Mouse (Mus musculus) cortical plate, adult 2 months (tissue): Measurements from ENCODE around the gene Mrpl38.

ENCODE experiments used
- CTCF ChIP-seq: fragments of 200-500 bp; IDR thresholded peaks from 2 replicates; pipeline ENCODE4 v1.5.1; 2011; ENCODE audit warnings: mild to moderate bottlenecking, control low read depth, low read length; ENCODE audit not compliant: insufficient read depth; ENCODE audit errors: extremely low read depth
- POLR2A ChIP-seq: fragments of 200-500 bp; IDR thresholded peaks from 2 replicates; pipeline ENCODE4 v1.6.1; 2011; ENCODE audit warnings: mild to moderate bottlenecking, low read length, control low read depth; ENCODE audit not compliant: insufficient read depth; ENCODE audit errors: extremely low read depth

- no peak for TF ChIP-seq CTCF
- TF ChIP-seq POLR2A, result no peak
Observed at GRCm38 (mm10) chr11:116089545-116089944, 49.1 kb downstream of the Mrpl38 start.
